Mouse (Mus musculus) kidney, adult 9 months (tissue): ENCODE results near the gene Hipk2.
A peak's percentile ranks its signal among the peaks of the same experiment; 100 is the strongest.

Experiments
- DNase-seq: peaks from one replicate; pipeline ENCODE4 v3.0.0; 2022

Hipk2 gene

GRCm38 (mm10) chr6:38865805-38866204 lies 10.2 kb downstream of the Hipk2 start:
- no peak for DNase-seq

DNA sequence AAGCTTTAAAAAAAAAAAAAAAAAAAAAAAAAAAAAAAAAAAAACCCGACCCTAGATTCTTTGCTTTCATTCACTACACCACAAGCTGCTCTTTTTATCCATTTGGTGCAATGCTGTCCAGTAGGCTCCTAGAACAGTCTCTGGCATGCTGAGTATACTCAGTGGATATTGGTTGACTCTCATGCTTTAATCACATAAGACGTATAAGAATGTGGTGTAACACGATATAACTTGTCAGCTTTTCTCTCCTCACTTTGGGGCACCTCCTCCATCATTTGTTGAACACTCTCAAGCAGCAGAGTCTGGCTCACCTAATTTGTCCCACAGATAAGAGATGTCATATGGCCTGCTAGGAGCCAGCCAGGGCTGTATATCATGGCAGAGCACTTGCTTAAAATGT lies 12.4 kb downstream of the Hipk2 start:
- DNase-seq = no peak

GRCm38 (mm10) chr6:38860301-38860700 lies 15.7 kb downstream of the Hipk2 start:
- peak; percentile 56 for DNase-seq

DNA sequence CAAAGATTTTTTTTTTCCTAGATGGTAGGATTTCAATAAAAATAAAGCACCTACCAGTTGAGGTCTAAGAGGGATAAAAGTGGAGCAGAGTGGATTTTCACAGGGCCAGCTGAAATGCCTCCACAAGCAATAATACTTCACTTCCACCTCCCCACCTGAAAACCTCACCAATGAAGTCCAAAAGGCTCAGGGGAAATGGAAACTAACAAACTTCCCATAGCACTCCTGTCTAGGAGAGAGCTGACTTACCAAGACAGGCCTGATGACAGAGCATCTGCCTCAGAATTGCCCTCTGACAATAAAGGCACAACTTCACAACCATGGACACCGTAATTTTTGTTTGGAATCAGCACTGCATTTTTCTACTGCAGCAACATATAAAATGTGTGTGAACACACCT lies 16.1 kb downstream of the Hipk2 start:
- no peak for DNase-seq

DNA sequence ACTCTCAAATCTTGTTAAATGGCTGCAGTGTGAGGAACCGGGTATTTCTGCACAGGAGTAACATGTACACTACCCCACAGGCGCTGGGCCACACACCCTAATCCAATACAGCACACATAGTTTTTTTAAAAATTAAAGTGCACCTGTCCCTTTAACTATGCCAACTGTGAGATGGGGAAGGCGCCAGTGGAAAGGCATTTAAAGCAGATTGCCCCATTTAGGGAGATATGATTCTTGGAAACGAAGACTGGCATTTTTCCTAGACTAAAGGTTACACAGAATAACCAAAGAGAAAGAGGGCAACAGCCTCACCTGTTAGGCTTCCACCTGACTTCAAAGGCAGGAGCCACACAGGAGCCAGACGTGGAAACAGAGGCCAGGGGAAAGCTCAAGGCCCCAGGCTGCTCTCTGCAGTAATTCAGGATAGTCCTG lies 22.4 kb downstream of the Hipk2 start:
- DNase-seq = no peak

GRCm38 (mm10) chr6:38851740-38852139 lies 24.2 kb downstream of the Hipk2 start:
- DNase-seq = no peak

GRCm38 (mm10) chr6:38850715-38851259 lies 25.2 kb downstream of the Hipk2 start:
- DNase-seq = no peak

DNA sequence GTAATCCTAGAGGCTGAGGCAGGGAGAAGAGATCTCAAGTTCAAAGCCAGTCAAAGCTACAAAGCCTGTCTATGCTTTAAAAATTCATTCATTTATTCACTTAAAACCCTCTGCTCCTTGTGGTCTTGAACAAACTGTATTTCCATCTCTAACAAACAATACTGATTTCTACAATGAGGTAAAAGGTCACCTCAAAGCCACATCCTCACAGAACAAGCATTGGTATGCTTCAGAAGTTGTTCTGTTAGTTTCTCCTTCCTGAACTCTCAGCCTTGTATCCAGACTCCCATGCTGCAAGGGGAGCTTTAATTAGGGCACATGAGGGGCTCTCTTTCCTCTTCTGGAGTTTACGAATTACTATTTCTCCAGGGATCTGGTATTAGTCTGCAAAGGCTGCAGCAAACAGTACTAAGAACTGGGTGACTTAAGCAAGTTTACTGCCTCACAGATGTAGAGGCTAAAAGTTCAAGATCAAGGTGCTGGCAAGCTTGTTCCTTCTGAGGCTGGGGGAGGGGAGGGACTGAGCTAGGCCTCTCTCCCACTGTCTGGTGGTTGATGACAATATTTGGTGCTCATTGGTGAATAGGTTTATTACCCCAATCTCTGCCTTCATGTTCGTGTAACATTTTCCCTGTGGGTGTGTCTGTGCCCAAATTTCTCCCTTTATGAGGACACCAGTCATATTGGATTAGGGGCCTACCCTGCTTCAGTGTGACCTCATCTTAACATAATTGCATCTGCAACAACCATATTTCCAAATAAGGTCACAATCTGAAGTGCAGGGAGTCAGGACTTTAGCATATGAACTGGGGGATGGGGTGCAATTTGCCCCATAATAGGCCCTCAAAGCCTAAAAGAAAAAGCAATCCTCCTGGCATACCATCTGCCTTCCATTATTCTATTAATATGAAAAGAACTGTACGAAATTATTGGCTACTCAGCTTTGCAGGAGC lies 27.7 kb downstream of the Hipk2 start:
- no peak for DNase-seq

DNA sequence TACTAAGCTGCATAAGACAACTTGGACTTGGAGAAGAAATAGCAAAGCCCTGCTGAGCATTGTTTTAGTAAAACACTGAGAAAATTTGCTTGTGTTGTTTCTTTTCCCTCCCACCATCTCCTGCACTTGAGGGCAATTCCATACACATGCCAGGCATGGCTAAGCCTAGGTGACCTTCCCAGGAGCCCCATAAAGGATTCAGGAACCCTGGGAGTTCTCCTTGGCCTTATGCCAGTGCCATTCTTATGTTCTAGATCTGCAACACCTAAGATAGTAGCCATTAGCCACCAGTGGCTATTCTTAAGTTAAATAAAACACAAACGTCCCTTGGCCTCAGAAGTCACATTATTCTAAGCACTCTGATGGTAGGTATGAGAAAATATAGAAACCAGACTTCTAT lies 28.5 kb downstream of the Hipk2 start:
- peak; percentile 59 for DNase-seq

- DNase-seq = no peak
These were observed 29.4 kb downstream of the Hipk2 start for GRCm38 (mm10) chr6:38846330-38847195.

DNA sequence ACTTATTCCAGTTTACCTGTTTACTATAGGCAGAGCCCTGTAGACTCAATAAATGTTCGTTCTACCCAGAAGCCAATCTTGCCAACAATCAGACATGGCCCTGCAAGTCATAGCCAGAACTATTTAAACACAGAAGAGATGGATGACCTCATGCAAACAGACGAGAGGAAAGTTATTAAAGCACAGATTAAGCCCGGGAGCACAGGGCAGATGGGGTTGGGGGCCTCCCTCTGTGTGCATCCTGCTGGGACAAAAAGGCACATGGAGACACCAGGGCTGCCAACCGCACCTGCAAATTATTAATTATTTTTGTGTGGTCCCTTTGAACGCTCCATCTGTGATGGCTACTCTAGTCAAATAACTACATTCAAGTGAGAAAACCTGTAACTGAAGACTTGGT lies 30.1 kb downstream of the Hipk2 start:
- DNase-seq = no peak

GRCm38 (mm10) chr6:38845117-38845516 lies 30.8 kb downstream of the Hipk2 start:
- DNase-seq = peak; percentile 46

DNA sequence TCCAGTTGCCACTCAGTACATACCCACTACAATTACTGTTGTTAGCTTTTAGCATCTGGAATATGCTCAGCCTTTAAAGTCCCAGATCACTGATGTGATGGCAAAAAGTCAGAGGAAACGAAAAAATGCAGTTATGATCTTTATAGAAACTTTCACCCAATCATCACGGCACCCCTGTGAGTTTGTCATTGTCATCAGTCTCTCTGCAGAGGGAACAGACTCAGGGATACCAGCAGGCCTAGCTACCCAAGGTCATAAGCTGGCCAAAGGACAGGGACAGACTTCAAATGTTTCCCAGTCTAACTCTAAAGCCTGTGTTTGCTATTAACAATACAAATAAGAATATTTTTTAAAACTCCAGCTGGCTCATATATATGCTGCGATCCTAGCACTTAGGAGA lies 34.4 kb downstream of the Hipk2 start:
- no peak for DNase-seq

DNA sequence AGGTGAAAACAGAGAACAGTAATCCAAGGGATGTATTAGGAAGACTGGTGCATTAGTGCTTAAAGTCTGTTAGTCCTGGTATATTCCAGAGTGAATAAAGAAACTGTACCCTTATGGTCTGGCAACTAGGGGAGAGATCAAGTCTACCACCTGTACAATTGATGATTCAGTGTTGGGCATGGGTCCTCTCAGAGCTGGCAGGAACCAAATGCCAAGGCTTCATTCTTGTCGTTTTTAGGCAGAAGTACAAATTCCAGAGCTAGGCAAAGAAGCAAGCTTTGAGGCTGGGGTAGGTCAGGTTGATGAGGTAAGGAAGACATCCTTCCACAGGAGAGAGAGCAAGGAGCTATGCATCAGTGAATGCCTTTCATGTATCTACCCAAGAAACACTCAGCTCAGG lies 35.2 kb downstream of the Hipk2 start:
- no peak for DNase-seq

DNA sequence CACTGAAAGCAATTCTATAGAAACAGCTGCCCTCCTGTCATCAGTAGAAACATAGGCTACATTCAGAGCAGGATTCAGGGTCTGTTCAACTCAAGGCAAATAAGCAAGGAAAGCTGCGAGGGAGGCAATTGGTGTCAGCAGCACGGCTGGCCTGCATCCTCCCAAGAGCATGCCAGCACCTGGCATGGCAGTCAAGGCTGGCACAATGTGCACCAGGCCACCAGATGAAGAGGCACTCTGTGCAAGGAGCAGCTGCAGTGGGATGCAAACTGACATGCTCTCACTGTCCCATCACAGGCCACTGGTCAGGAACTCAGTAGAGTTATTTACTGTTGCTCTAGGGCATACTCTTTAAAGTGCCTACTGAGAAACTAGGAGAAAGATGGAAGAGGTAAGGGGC lies 35.6 kb downstream of the Hipk2 start:
- no peak for DNase-seq

DNA sequence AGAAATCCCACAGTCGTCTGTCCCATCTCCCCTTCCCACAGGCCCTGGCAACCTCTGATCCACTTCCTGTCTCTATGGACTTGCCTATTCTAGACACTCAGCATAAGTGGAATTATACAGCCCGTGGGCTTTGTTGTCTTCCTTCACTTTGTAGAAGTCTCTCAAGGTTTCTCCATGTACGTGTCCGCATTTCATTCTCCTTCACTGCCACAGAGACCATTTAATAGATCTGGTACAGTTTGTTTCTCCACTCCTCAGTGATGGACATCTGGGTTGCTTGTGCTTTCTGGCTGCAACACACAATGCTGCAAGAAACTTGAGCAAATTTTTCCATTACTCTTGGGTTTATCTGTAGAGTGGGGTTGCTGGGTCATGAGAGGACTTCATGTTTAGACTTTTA lies 36.1 kb downstream of the Hipk2 start:
- no peak for DNase-seq

- no peak for DNase-seq
These were observed 37.9 kb downstream of the Hipk2 start for GRCm38 (mm10) chr6:38838061-38838460.

DNA sequence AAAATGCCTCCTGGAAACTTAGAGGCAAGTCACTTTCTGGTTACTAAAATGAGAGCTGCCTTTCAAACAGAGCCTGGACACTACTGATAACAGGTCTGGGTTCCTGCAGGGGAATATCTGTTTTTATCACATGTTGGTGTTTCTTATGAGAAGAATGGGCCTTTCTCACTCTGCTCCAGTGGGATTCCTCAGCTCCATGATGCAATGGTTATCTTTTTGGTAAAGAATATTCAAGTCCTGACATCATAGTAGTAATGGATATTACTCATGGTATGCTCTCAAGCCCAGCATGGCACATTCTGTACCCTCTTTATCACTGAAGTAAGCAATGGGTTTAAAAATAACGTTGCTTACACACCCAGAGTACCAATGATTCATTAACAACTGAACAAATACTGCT lies 40.7 kb downstream of the Hipk2 start:
- no peak for DNase-seq

- no peak for DNase-seq
These were observed 41.2 kb downstream of the Hipk2 start for GRCm38 (mm10) chr6:38834727-38835126.

DNA sequence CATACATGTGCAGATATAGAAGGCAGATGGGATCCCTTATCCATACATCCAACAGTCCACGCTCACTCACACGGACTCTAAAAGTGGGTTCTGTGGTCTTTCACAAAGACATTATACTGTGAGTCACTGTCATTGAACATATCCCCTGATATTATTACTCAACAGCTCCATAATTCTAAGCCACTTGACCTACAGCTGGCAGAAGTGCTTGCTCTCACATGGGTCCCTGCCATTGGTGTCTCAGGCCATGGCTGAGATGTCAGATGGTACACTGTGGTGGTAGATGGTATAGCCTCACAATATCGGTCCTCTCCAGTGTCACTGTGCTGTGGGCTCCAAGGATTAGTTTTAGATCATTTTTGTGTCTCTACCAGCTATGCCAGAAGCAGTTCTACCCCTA lies 42.2 kb downstream of the Hipk2 start:
- no peak for DNase-seq

GRCm38 (mm10) chr6:38829452-38829851 lies 46.5 kb downstream of the Hipk2 start:
- DNase-seq = no peak

GRCm38 (mm10) chr6:38828211-38828610 lies 47.8 kb downstream of the Hipk2 start:
- DNase-seq = no peak

- DNase-seq = peak; percentile 76
These were observed 48.5 kb downstream of the Hipk2 start for GRCm38 (mm10) chr6:38827435-38827834.

GRCm38 (mm10) chr6:38826857-38827256 lies 49.1 kb downstream of the Hipk2 start:
- DNase-seq = no peak
